Mouse (Mus musculus) gastrocnemius, adult 2 months (tissue): Measurements from ENCODE around the gene Ankrd52. TPM values are rescaled to one million over a fixed set of nuclear protein-coding genes. Genes with fewer than 3 reads are reported as not detected.

Experiments
- DNase-seq: peaks from one replicate; pipeline ENCODE4 v3.0.0; 2022
- H3K27ac ChIP-seq: fragments of 200-600 bp; 2 replicates; pipeline ENCODE4 v1.8.1; 2022; ENCODE audit warnings: mild to moderate bottlenecking
- H3K4me3 ChIP-seq: fragments of 200-600 bp; 2 replicates; pipeline ENCODE4 v1.8.1; 2022; ENCODE audit warnings: mild to moderate bottlenecking, moderate library complexity
- CTCF ChIP-seq: fragments of 200-600 bp; IDR thresholded peaks from 2 replicates; pipeline ENCODE4 v1.8.1; 2022; ENCODE audit warnings: antibody characterized with exemption, mild to moderate bottlenecking, moderate library complexity
- intact Hi-C: fragments of 180-260 bp; cut with DNase I; formaldehyde crosslinking; loops from one replicate; pipeline ENCODE4 v1.15.1; 2025
- total RNA-seq, 2 experiments: library from RNA; stranded (reverse); gene quantifications; 2 replicates each; pipeline ENCODE4 v1.2.3; 2021

The Ankrd52 gene
- total RNA-seq, 2 experiments from 2014 or later = 46.7 to 58.9 TPM

- intact Hi-C loops = no loop called here
- Histone ChIP-seq H3K4me3 (peak within 1 kb of the TSS; percentile 70), H3K27ac (peak within 1 kb of the TSS; percentile 92)
- no peak for TF ChIP-seq CTCF
- DNase-seq = peak; percentile 97
Measured at GRCm38 (mm10) chr10:128411211-128412054, 34.5 kb downstream of the Ankrd52 start, which contains the start of the genes Nabp2 and Rnf41. TSS of gene Nabp2 (minus strand) at chr10:128411492. TSS of gene Rnf41 (plus strand) at chr10:128411657.

- TF ChIP-seq CTCF = no peak
- intact Hi-C loops = no loop called here
- Histone ChIP-seq H3K27ac (peak overlapping the region; percentile 92), H3K4me3 (peak overlapping the region; percentile 70)
- no peak for DNase-seq
Measured at GRCm38 (mm10) chr10:128412055-128412381, 35.1 kb downstream of the Ankrd52 start.

GRCm38 (mm10) chr10:128412558-128412957 lies 35.6 kb downstream of the Ankrd52 start:
- Histone ChIP-seq H3K27ac (no peak overlapping the region; the same call in 1 of the 2 replicates), H3K4me3 (peak overlapping the region; percentile 70)
- no peak for TF ChIP-seq CTCF
- no peak for DNase-seq
- intact Hi-C loops = no loop called here

GRCm38 (mm10) chr10:128413076-128413475 lies 36.2 kb downstream of the Ankrd52 start:
- no peak for TF ChIP-seq CTCF
- Histone ChIP-seq H3K4me3 (no peak overlapping the region), H3K27ac (no peak overlapping the region)
- no peak for DNase-seq
- intact Hi-C loops = no loop called here

- DNase-seq = no peak
Measured at GRCm38 (mm10) chr10:128414848-128415247, 37.9 kb downstream of the Ankrd52 start.

GRCm38 (mm10) chr10:128422426-128422825 lies 45.5 kb downstream of the Ankrd52 start:
- intact Hi-C loops = no loop called here
- no peak for DNase-seq
- Histone ChIP-seq H3K4me3 (no peak overlapping the region), H3K27ac (no peak overlapping the region)
- TF ChIP-seq CTCF = no peak

More at GRCm38 (mm10) chr10:128414848-128415247, 37.9 kb downstream of the Ankrd52 start:
- Histone ChIP-seq H3K4me3 (no peak overlapping the region), H3K27ac (no peak overlapping the region)
- intact Hi-C loops = no loop called here
- TF ChIP-seq CTCF = no peak

- DNase-seq = no peak
- Histone ChIP-seq H3K4me3 (no peak overlapping the region), H3K27ac (no peak overlapping the region)
- TF ChIP-seq CTCF = no peak
- intact Hi-C loops = no loop called here
Measured at GRCm38 (mm10) chr10:128424604-128425003, 47.7 kb downstream of the Ankrd52 start.

- intact Hi-C loops = no loop called here
- no peak for DNase-seq
- Histone ChIP-seq H3K4me3 (no peak overlapping the region), H3K27ac (no peak overlapping the region)
- no peak for TF ChIP-seq CTCF
Measured at GRCm38 (mm10) chr10:128425260-128425659, 48.3 kb downstream of the Ankrd52 start.

GRCm38 (mm10) chr10:128429052-128429451 lies 52.1 kb downstream of the Ankrd52 start:
- no peak overlapping the region for H3K4me3 ChIP-seq
- H3K27ac ChIP-seq = no peak overlapping the region
- DNase-seq = no peak
- intact Hi-C loops = no loop called here
- TF ChIP-seq CTCF = no peak

GRCm38 (mm10) chr10:128429454-128429853 lies 52.5 kb downstream of the Ankrd52 start:
- no peak for TF ChIP-seq CTCF
- DNase-seq = no peak
- H3K27ac ChIP-seq = no peak overlapping the region
- H3K4me3 ChIP-seq = no peak overlapping the region
- intact Hi-C loops = no loop called here

GRCm38 (mm10) chr10:128433417-128433816 lies 56.5 kb downstream of the Ankrd52 start:
- intact Hi-C loops = no loop called here
- no peak for TF ChIP-seq CTCF
- DNase-seq = no peak
- H3K4me3 ChIP-seq = no peak overlapping the region
- H3K27ac ChIP-seq = no peak overlapping the region

GRCm38 (mm10) chr10:128434681-128435080 lies 57.8 kb downstream of the Ankrd52 start:
- no peak for TF ChIP-seq CTCF
- Histone ChIP-seq H3K4me3 (no peak overlapping the region), H3K27ac (no peak overlapping the region)
- DNase-seq = no peak
- intact Hi-C loops = no loop called here

- Histone ChIP-seq H3K4me3 (no peak overlapping the region), H3K27ac (peak overlapping the region; percentile 73)
- DNase-seq = peak; percentile 73
- TF ChIP-seq CTCF = no peak
- intact Hi-C loops = no loop called here
Measured at GRCm38 (mm10) chr10:128435186-128435823, 58.4 kb downstream of the Ankrd52 start.
